Mouse (Mus musculus) heart, postnatal 14 days (tissue): ENCODE results near the gene Abraxas2. TPM values are rescaled to one million over a fixed set of nuclear protein-coding genes. Genes with fewer than 3 reads are reported as not detected.
A peak's percentile ranks its signal among the peaks of the same experiment; 100 is the strongest.

ENCODE experiments used
- DNase-seq, 2 experiments: peaks; one replicate each; pipeline ENCODE4 v3.0.0; 2021 to 2022
- intact Hi-C: fragments of 180-260 bp; cut with DNase I; formaldehyde crosslinking; loops from one replicate; pipeline ENCODE4 v1.15.1; 2025
- total RNA-seq, 2 experiments: library from RNA; stranded (reverse); gene quantifications; 2 replicates each; pipeline ENCODE4 v1.2.3; 2021

The Abraxas2 gene
- total RNA-seq, 2 experiments from 2014 or later: 19.2 to 20.8 TPM

- intact Hi-C loops: no loop called here
Observed at GRCm38 (mm10) chr7:132843152-132843551, 15.9 kb upstream of the Abraxas2 start.

GRCm38 (mm10) chr7:132852173-132852844 lies 6.7 kb upstream of the Abraxas2 start, which contains the start of gene Eef1akmt2:
Eef1akmt2 (minus strand) TSS chr7:132852673.
- intact Hi-C loops: loop anchor here (5.0 to 10.0 kb wide), 4 partner anchors 40 to 782 kb away; partner anchors contain the start of genes Edrf1 and Fam53b
- peak; percentile 80 to 83 for DNase-seq

More at GRCm38 (mm10) chr7:132843152-132843551, 15.9 kb upstream of the Abraxas2 start:
- DNase-seq: no peak

DNA sequence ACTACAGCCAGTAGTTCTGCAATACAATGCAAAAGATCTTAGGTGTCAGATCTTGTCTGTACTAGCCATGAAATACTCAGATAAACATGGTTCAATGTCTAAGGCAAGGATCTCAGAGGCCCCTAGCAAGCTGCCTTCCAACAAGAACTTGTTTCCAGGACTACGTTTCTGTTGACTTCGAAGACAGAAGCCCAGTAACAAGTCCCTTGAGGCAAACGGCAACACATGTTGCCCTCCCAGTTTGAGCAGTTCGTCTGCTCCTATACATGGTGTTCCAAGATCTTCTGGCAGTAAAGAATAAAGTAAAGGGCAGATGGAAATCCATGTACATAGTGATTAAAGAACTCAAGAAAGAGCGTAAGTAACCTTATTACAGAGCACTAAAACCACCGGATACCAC lies 5.7 kb upstream of the Abraxas2 start:
- DNase-seq: no peak
- intact Hi-C loops: loop anchor here (5.0 to 10.0 kb wide), 4 partner anchors 41 to 781 kb away; partner anchors contain the start of genes Edrf1 and Fam53b

GRCm38 (mm10) chr7:132853946-132854345 lies 5.1 kb upstream of the Abraxas2 start:
- intact Hi-C loops: loop anchor here (5.0 to 10.0 kb wide), 4 partner anchors 42 to 781 kb away; partner anchors contain the start of genes Edrf1 and Fam53b
- DNase-seq: no peak

DNA sequence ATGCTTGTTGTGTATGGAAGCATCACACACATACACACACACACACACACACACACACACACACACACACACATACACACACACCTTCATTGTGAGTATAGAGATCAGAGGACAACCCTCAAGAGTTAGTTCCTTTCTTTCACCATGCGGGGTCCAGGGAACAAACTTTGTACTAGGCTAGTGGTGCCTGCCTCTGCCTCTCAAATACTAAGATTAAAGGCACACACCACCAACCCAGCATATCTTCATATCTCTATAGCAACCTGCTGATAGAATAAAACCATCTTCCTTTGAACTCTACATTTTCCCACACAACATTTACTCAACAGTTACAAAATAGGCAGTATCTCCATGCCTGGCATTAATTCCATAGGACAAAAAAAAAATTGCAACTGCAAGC lies 2.9 kb upstream of the Abraxas2 start:
- intact Hi-C loops: loop anchor here (5.0 to 10.0 kb wide), 2 partner anchors 146 to 779 kb away; partner anchors contain the start of gene Edrf1
- no peak for DNase-seq

DNA sequence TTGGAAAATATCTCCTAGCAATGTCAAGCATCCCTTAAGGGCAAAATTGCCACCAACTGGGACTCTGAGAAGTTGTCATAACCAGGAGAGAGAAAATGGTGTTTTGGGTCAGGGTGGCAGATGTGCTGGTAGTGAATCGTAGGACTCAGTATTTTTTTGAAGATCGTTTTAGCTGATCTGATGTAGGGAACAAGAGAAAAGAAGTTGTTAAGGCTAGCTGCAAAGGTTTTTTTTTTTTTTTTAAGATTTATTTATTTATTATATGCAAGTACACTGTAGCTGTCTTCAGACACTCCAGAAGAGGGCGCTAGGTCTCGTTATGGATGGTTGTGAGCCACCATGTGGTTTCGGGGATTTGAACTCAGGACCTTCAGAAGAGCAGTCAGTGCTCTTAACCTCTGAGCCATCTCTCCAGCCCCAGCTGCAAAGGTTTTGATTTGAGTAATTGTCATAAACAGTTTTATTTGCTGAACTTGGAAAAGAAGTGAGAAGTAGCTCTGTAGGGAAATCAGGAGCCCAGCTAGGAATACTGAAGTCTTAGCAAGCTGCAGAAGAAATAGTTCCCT lies 899 bp upstream of the Abraxas2 start:
- no peak for DNase-seq
- intact Hi-C loops: loop anchor here (5.0 to 10.0 kb wide), 2 partner anchors 144 to 777 kb away; partner anchors contain the start of gene Edrf1

- DNase-seq: no peak
- intact Hi-C loops: no loop called here
Observed at GRCm38 (mm10) chr7:132866316-132866715, 7.3 kb downstream of the Abraxas2 start.

DNA sequence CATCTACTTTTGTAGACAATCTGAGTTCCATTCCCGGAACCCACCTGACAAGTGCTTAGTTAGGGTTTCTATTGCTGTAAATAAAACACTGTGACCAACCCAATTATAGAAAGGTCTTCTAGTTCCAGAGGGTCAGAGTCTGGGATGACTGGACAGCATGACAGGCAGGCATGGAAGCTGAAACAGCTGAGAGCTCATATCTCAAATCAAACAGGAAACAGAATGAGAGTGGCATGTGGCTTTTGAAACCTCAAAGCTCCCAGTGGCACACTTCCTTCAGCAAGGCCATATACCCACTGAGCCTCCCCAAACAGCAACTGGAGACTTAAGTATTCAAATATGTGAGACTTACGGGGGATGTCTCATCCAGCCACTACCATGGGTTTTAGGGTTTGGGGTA lies 14.0 kb downstream of the Abraxas2 start:
- intact Hi-C loops: loop anchor here (5.0 kb wide), 1 partner anchor 221 kb away; no protein-coding TSS in a partner anchor
- DNase-seq: no peak

DNA sequence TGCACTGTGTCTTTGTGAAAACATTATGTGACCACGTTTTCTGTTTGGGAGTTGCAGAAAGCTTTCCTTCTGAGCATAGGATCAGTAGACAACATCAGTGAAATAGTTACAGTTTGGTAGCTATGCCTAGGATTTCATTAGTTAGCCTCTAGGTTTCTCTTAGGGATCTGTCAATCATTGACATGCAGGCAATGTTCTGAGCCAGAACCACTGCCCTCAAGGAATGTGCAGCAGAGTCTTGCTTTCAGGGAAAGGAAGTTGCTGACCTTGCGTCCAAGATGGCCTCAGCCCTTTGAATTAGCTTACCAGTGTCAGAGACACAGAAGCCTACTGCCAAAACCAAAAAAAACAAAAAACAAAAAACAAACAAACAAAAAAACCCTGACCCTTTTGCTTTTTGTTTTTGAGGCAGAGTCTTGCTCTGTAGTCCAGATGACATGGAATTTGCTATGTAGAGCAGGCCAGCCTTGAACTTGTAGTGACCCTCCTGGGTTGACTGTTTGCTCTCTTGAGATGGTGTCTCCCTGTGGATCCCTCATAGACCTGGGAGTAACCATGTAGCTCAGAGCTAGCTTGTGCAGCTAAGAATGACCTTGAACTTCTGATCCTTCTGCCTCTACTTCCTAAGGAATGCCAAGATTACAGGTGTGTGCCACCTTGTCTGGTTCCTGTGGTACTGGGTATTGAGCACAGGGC lies 16.5 kb downstream of the Abraxas2 start:
- DNase-seq: no peak
- intact Hi-C loops: loop anchor here (5.0 kb wide), 1 partner anchor 43 kb away; no protein-coding TSS in a partner anchor

GRCm38 (mm10) chr7:132880276-132880675 lies 21.3 kb downstream of the Abraxas2 start:
- intact Hi-C loops: no loop called here

DNA sequence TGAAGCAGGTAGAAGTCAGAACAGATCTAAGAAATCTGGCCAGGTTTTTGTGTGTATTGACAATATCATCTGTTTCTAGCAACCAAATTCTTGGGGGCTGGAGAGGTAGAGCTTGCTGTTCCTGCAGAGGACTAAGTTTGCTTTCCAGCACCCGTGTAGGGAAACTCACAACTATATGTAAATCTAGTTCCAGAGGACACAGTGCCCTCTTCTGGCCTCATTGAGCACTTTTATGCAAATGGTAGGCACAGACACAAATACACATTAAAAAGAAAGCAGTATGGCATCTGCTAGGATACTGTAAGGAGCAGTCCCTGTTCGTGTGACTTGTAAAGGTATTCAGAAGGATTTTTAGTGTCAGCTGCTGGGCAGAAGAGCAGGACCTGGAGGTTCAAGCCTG lies 23.3 kb downstream of the Abraxas2 start:
- intact Hi-C loops: no loop called here
- DNase-seq: no peak

More at GRCm38 (mm10) chr7:132880276-132880675, 21.3 kb downstream of the Abraxas2 start:
- DNase-seq: no peak

DNA sequence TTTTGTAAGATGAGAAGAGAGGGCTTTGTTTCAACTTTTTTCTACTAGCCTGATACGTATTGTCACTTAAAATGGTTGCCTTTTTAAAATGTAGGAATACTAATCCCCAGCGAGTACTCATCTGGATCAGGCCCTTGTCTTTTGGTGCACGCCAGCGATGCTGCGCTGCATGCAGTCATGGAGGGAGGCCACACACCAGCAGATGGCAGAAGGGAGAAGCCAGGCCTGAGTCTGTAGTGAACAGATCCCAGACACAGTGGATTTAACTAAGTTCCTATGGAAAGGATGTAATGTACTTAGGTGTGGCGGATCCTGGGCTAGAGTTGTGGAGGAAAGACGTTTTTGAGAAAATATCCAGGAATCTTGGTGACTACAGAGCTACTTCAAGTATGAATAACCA lies 25.0 kb downstream of the Abraxas2 start:
- intact Hi-C loops: no loop called here
- no peak for DNase-seq

- DNase-seq: no peak
Observed at GRCm38 (mm10) chr7:132887019-132887804, 28.2 kb downstream of the Abraxas2 start.

DNA sequence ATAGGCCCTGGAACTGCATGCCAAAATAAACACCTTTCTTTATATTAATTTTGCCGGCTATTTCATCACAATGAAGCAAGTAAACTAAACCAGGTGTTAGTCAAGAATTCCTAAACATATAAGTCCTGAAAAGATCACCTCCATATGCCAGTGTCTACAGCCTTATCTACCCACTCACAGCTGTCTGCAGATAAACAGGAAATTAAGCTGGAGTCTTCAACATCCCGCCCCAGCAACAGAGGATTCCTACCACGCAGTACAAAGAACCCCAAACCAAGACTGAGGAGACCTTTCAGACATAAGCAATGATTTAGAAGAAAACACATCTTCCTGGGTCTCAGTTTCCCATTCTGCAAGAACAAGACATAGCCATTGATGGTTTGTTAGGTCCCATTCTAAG lies 29.0 kb downstream of the Abraxas2 start:
- intact Hi-C loops: no loop called here
- no peak for DNase-seq

More at GRCm38 (mm10) chr7:132887019-132887804, 28.2 kb downstream of the Abraxas2 start:
- intact Hi-C loops: no loop called here

DNA sequence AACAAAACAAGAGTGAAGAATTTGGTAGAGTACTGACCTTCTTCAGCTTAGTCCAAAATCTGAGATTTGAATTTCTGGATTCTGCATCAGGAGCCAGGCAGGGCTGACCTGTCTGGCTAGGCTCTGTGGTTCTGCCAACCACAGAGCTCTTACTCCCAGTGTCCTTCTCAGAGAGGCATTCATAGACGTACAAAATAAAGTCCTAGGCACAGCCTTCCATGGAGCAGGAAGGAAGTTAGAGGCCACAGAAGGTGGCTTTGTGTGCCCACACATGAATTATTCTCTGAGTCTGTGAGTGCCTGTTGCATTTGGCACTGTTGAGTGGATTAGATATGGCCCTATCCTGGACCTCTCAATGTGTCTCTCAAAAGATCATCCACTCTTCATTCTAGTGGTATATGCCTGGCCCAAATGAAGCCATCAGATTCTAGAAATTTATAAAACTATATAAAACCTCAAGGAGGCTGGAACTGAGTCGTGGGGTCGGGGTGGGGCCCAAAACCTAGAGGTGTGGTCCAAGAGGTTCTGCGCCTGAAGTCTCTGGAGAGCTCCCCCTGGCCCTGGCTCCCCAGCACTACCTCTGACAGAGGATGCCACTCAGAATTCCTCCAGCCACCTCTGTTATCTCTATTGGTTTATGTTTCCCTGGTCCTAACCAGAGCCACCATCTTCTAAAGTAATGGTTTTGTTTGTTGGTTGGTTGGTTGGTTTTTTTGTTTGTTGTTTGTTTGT lies 29.7 kb downstream of the Abraxas2 start:
- no peak for DNase-seq
- intact Hi-C loops: no loop called here

- no peak for DNase-seq
- intact Hi-C loops: no loop called here
Observed at GRCm38 (mm10) chr7:132889691-132890090, 30.7 kb downstream of the Abraxas2 start.

DNA sequence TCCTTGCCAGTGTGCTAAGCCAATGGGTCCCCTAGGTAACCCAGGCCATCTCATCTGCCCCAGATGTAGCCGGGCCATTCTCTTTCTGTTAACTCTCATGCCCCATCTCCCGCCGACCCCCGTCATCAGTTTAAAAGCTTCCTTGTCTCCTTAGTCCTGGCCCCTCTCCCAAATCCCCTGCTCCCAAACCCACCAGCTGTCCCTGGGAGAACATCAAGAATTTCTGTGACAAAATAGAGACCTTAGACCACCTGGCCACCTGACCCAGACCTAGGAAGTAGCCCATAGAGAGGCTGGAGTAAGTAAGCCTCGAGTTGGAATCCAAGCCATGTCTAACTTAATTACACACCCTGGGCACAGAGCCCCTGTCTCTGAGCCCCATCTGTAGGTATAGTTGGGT lies 31.2 kb downstream of the Abraxas2 start:
- intact Hi-C loops: no loop called here
- DNase-seq: no peak

DNA sequence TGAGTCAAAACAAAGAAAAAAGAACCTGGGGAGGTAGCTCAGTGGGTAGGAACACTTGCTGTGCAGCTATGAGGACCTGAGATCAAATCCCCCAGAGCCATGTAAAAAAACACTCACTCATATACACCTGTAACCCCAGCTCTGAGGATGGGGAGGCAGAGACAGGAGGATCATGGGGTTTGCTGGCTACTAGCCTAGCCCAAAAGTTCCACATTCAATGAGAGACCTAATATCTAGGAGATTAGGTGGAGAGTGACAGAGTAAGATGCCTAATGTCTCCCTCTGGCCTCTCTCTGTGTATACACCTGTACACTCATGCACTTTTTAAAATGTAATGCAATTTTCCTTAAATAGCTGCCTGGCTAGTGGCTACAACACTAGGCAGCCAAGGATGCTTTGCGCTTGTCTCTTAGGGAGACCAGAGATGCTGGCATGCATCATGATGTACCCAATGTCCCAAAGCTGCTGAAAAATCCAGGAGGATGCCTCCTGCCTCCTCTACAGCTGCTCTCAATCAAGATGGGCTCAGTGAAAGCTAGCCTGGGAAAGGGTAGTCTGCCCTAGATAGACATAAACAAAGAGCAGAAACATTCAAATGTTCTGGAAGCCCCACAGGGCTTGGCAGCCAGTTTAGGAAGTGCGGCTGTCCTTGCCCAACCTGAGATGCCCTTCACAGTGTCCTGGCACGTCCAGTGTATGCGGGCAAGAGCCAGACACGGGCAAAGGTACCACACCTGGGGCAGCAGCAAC lies 32.7 kb downstream of the Abraxas2 start:
- DNase-seq: peak; percentile 25 to 32
- intact Hi-C loops: no loop called here

DNA sequence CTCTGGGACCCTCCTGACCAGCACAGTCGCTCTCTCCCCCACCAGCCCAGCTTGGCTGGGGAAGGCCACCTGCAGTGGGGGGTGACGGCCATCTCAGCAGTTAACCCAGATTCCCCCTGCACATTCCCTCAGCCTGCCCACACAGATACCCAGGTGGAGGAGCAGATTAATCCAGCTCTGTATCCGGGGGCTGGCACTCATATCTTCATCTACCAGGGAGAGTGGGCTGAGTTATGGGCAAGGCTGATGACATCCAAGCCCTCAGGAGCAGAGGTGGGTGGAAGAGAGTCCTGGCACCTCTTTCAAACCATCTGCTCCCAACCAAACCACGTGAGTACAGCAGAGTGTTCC lies 33.3 kb downstream of the Abraxas2 start:
- intact Hi-C loops: no loop called here
- no peak for DNase-seq
